Mouse (Mus musculus) hindbrain, embryonic 12.5 days (tissue): ENCODE measurements around the gene Ric1. TPM values are rescaled to one million over a fixed set of nuclear protein-coding genes. Genes with fewer than 3 reads are reported as not detected.
"Not testable (repeated sequence)": the region's sequence is repeated elsewhere in the genome, so short reads cannot be mapped to it uniquely, and the experiment has no call there.

ENCODE experiments used
- ATAC-seq: fragments of 200-750 bp; cut with Nextera tagmentation; 2 replicates; pipeline ENCODE4 v1.8.0; 2017; ENCODE audit warnings: moderate TSS enrichment; ENCODE audit not compliant: low FRiP score
- H3K27ac ChIP-seq: fragments of 300-500 bp; sonication (generic); 2 replicates; pipeline ENCODE4 v1.5.1; 2016; ENCODE audit warnings: mild to moderate bottlenecking
- H3K27me3 ChIP-seq: fragments of 300-500 bp; sonication (generic); 2 replicates; pipeline ENCODE4 v1.6.1; 2016; ENCODE audit warnings: mild to moderate bottlenecking
- H3K36me3 ChIP-seq: fragments of 300-500 bp; sonication (generic); 2 replicates; pipeline ENCODE4 v1.6.1; 2016; ENCODE audit warnings: mild to moderate bottlenecking
- H3K4me1 ChIP-seq: fragments of 300-500 bp; sonication (generic); 2 replicates; pipeline ENCODE4 v1.6.1; 2016
- H3K4me2 ChIP-seq: fragments of 300-500 bp; sonication (generic); replicated peaks from 2 replicates; pipeline ENCODE4 v1.6.1; 2016; ENCODE audit warnings: mild to moderate bottlenecking
- H3K4me3 ChIP-seq: fragments of 300-500 bp; sonication (generic); 2 replicates; pipeline ENCODE4 v1.5.1; 2016; ENCODE audit warnings: mild to moderate bottlenecking
- H3K9ac ChIP-seq: fragments of 300-500 bp; sonication (generic); 2 replicates; pipeline ENCODE4 v1.6.1; 2016; ENCODE audit warnings: mild to moderate bottlenecking, moderate library complexity
- H3K9me3 ChIP-seq: fragments of 300-500 bp; sonication (generic); replicated peaks from 2 replicates; pipeline ENCODE4 v1.6.1; 2016; ENCODE audit warnings: mild to moderate bottlenecking
- WGBS: fragments of 180-500 bp; shearing (Covaris S2); methylation state at CpG from one replicate; pipeline ENCODE4 v1.1.7; 2016; 5-methylcytosine and 5-hydroxymethylcytosine counted together
- polyA plus RNA-seq: library from polyadenylated mRNA; unstranded; fragments of >200 nt; fragmentation: Nextera tagmentation; extraction: Ambion mirVana; gene quantifications from 2 replicates; pipeline ENCODE4 v1.2.1, GENCODE M21; 2016

The Ric1 gene
- polyA plus RNA-seq, 1 experiment from 2014 or later, result 17.5 TPM

DNA sequence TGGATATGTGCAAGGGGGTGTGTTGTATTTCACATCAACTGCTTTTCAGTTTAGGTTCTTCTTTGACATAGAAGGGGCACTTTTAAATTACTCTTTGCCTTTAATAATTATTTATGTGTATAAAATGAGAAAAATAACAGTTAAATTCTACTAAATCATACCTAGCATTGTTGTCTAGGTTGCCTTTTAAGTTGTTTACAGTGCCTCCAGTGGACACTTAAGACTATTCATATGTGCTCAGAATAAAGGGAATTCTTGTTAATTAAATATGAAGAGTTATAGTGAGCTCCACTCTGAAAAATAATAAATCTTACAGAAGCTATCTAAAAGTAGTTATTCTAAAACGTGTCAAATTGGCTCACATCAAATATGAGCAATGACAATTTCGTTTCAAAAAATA, 28.5 kb downstream of the Ric1 start:
- no peaks in the 10 kb centered on the region for H3K36me3 ChIP-seq
- no peak overlapping the region for H3K4me2 ChIP-seq
- no peak overlapping the region for H3K9ac ChIP-seq
- H3K4me1 ChIP-seq, result no peaks in the 10 kb centered on the region
- 89% methylated on average over 2 of the region's 2 CpGs for WGBS
- no peak for ATAC-seq
- no peaks in the 10 kb centered on the region for H3K9me3 ChIP-seq
- H3K27ac ChIP-seq, result no peak overlapping the region
- no peak overlapping the region for H3K4me3 ChIP-seq
- H3K27me3 ChIP-seq, result no peaks in the 10 kb centered on the region

GRCm38 (mm10) chr19:29551128-29551527, 29.0 kb downstream of the Ric1 start:
- Histone ChIP-seq H3K27me3 (no peaks in the 10 kb centered on the region), H3K27ac (no peak overlapping the region), H3K9ac (no peak overlapping the region), H3K36me3 (no peaks in the 10 kb centered on the region), H3K4me1 (no peaks in the 10 kb centered on the region), H3K9me3 (no peaks in the 10 kb centered on the region), H3K4me3 (no peak overlapping the region), H3K4me2 (no peak overlapping the region)
- WGBS, result 93% methylated on average over 1 of the region's 1 CpGs
- ATAC-seq, result no peak

DNA sequence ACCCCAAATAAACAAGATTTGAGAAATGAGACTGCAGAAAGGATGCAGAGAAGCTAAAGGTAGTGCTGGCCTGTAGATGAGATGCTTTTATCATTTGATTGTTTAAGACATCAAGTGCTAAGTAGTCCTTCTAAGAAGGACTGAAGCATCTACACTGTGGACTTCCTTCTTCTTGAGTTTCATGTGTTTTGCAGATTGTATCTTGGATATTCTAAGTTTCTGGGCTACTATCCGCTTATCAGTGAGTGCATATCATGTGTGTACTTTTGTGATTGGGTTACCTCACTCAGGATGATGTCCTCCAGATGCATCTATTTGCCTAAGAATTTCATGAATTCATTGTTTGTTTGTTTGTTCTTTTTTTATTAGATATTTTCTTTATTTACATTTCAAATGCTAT, 29.9 kb downstream of the Ric1 start:
- 96% methylated on average over 1 of the region's 1 CpGs for WGBS
- H3K4me1 ChIP-seq, H3K4me3 ChIP-seq, H3K9me3 ChIP-seq, ATAC-seq, H3K36me3 ChIP-seq, H3K9ac ChIP-seq, H3K27me3 ChIP-seq, H3K27ac ChIP-seq, H3K4me2 ChIP-seq: not testable (repeated sequence)

DNA sequence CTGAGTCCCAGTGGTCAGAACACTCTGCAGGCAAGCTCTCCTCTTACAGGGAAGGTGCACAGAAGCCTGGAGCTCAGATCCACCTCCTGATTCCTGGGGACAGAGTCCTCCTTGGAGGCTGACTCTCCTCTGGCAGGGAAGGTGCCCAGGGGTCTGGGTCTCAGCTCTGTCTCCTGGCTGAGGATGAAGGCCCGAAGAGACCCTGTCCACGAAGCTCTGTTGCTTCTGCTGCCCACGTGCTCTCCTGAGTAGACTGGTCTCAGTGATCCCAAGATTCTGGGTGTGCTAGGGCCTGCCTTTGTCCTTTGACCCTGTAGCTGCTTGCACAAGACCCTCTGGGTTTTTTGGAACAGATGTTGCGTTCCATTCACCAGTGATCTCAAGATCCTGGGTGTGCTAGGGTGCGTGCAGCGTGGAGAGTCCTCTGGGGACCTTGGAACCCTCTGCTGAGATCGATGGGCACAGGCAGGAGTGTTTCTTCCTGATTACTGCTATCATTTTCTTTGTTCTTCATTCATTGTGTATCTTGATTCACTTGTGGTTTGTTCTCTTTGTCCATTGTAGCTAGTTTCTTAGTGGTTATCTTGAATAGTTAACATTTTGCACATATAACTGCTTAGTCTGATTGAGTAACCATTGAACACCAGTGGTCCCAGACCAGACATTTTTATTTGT, 35.2 kb downstream of the Ric1 start:
- ATAC-seq, result not testable (repeated sequence)
- 92% methylated on average over 7 of the region's 7 CpGs for WGBS

DNA sequence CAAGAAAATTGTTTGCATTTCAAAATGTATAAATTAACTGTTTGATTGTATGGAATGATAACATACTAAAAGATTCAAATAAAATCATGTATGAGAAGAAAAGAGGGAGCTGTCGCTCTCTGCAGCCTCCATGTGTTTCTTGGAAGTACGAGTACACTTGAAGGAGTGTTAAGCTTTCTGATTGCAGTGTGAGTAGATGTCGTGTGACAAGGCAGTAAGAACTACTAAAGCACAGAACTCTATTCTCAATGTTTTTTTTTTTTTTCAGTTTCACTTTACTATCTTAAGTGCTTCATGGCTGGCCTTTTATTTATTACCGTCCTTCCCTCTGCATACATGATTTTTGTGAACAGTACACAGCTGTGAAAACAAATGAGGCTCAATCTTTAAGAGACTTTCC, 40.1 kb downstream of the Ric1 start:
- WGBS, result 77% methylated on average over 4 of the region's 4 CpGs
- no peaks in the 10 kb centered on the region for H3K27me3 ChIP-seq
- no peak overlapping the region for H3K4me3 ChIP-seq
- H3K4me1 ChIP-seq, result no peaks in the 10 kb centered on the region
- H3K9ac ChIP-seq, result no peak overlapping the region
- no peak for ATAC-seq
- no peak overlapping the region for H3K27ac ChIP-seq
- no peak overlapping the region for H3K4me2 ChIP-seq
- no peaks in the 10 kb centered on the region for H3K36me3 ChIP-seq
- H3K9me3 ChIP-seq, result no peaks in the 10 kb centered on the region

More for the DNA sequence above, 35.2 kb downstream of the Ric1 start:
- not testable (repeated sequence) for H3K9ac ChIP-seq, H3K9me3 ChIP-seq, H3K4me3 ChIP-seq, H3K4me1 ChIP-seq, H3K27me3 ChIP-seq, H3K27ac ChIP-seq, H3K36me3 ChIP-seq, H3K4me2 ChIP-seq

GRCm38 (mm10) chr19:29562603-29563002, 40.5 kb downstream of the Ric1 start:
- WGBS, result 61% methylated on average over 3 of the region's 3 CpGs

GRCm38 (mm10) chr19:29563258-29563779, 41.2 kb downstream of the Ric1 start:
- no peak for ATAC-seq
- WGBS, result 79% methylated on average over 7 of the region's 7 CpGs
- H3K36me3 ChIP-seq, result no peaks in the 10 kb centered on the region
- H3K27me3 ChIP-seq, result no peaks in the 10 kb centered on the region
- H3K27ac ChIP-seq, result no peak overlapping the region
- no peaks in the 10 kb centered on the region for H3K9me3 ChIP-seq
- no peak overlapping the region for H3K9ac ChIP-seq
- H3K4me1 ChIP-seq, result no peaks in the 10 kb centered on the region
- no peak overlapping the region for H3K4me3 ChIP-seq
- no peak overlapping the region for H3K4me2 ChIP-seq

More at GRCm38 (mm10) chr19:29562603-29563002, 40.5 kb downstream of the Ric1 start:
- Histone ChIP-seq H3K27ac (no peak overlapping the region), H3K9ac (no peak overlapping the region), H3K4me2 (no peak overlapping the region), H3K4me1 (no peaks in the 10 kb centered on the region), H3K27me3 (no peaks in the 10 kb centered on the region), H3K36me3 (no peaks in the 10 kb centered on the region), H3K9me3 (no peaks in the 10 kb centered on the region), H3K4me3 (no peak overlapping the region)
- ATAC-seq, result no peak

DNA sequence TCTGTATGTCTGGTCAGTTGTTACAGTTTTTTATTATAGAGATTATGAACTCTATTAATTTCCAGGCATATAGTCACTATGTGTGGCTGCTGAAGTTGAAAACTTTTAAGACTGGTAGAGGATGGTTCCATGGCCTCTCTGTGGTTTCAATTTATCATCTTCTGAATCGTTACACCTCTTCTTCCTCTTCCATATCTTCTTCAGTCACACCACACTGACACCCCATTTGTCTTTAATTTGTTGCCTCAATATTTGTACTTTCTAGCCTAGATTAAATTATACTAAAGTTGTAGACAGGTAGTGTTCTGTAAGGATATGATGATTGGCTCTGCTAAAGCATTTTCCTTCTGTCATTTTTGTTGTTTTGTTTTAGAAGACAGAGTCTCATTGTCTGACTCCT, 44.4 kb downstream of the Ric1 start:
- no peak overlapping the region for H3K4me2 ChIP-seq
- 86% methylated on average over 1 of the region's 1 CpGs for WGBS
- H3K27me3 ChIP-seq, result no peaks in the 10 kb centered on the region
- peaks cover 9% of the 10 kb centered on the region for H3K36me3 ChIP-seq
- ATAC-seq, result no peak
- H3K27ac ChIP-seq, result no peak overlapping the region
- no peaks in the 10 kb centered on the region for H3K4me1 ChIP-seq
- no peak overlapping the region for H3K9ac ChIP-seq
- H3K9me3 ChIP-seq, result no peaks in the 10 kb centered on the region
- H3K4me3 ChIP-seq, result no peak overlapping the region

- Histone ChIP-seq H3K4me3 (no peak overlapping the region), H3K9ac (no peak overlapping the region), H3K4me2 (no peak overlapping the region), H3K4me1 (no peaks in the 10 kb centered on the region), H3K27ac (no peak overlapping the region), H3K36me3 (peaks cover 27% of the 10 kb centered on the region), H3K27me3 (no peaks in the 10 kb centered on the region), H3K9me3 (no peaks in the 10 kb centered on the region)
- ATAC-seq, result no peak
- 91% methylated on average over 2 of the region's 2 CpGs for WGBS
Measured at GRCm38 (mm10) chr19:29582439-29582838, 60.4 kb downstream of the Ric1 start.

- 88% methylated on average over 6 of the region's 6 CpGs for WGBS
- no peak overlapping the region for H3K27ac ChIP-seq
- ATAC-seq, result no peak
Measured at GRCm38 (mm10) chr19:29583734-29584133, 61.7 kb downstream of the Ric1 start.

GRCm38 (mm10) chr19:29593783-29594182, 71.7 kb downstream of the Ric1 start:
- H3K9me3 ChIP-seq, H3K27ac ChIP-seq, H3K4me1 ChIP-seq, H3K4me3 ChIP-seq, ATAC-seq, H3K4me2 ChIP-seq, H3K27me3 ChIP-seq, H3K9ac ChIP-seq: not testable (repeated sequence)
- 61% methylated on average over 3 of the region's 3 CpGs for WGBS
- peaks cover 48% of the 10 kb centered on the region for H3K36me3 ChIP-seq

More at GRCm38 (mm10) chr19:29583734-29584133, 61.7 kb downstream of the Ric1 start:
- Histone ChIP-seq H3K4me3 (no peak overlapping the region), H3K4me2 (no peak overlapping the region), H3K4me1 (no peaks in the 10 kb centered on the region), H3K36me3 (peaks cover 32% of the 10 kb centered on the region), H3K9me3 (no peaks in the 10 kb centered on the region), H3K9ac (no peak overlapping the region), H3K27me3 (no peaks in the 10 kb centered on the region)

- 97% methylated on average over 3 of the region's 3 CpGs for WGBS
- Histone ChIP-seq H3K9ac (no peak overlapping the region), H3K36me3 (peaks cover 52% of the 10 kb centered on the region)
Measured at GRCm38 (mm10) chr19:29596276-29596675, 74.2 kb downstream of the Ric1 start.

GRCm38 (mm10) chr19:29596985-29597384, 74.9 kb downstream of the Ric1 start:
- 98% methylated on average over 2 of the region's 2 CpGs for WGBS
- Histone ChIP-seq H3K4me1 (no peaks in the 10 kb centered on the region), H3K27ac (no peak overlapping the region), H3K27me3 (no peaks in the 10 kb centered on the region), H3K36me3 (peaks cover 50% of the 10 kb centered on the region), H3K9me3 (no peaks in the 10 kb centered on the region), H3K4me3 (no peak overlapping the region), H3K9ac (no peak overlapping the region), H3K4me2 (no peak overlapping the region)
- no peak for ATAC-seq

More at GRCm38 (mm10) chr19:29596276-29596675, 74.2 kb downstream of the Ric1 start:
- H3K27me3 ChIP-seq, result no peaks in the 10 kb centered on the region
- no peak overlapping the region for H3K27ac ChIP-seq
- no peaks in the 10 kb centered on the region for H3K9me3 ChIP-seq
- no peaks in the 10 kb centered on the region for H3K4me1 ChIP-seq
- no peak overlapping the region for H3K4me2 ChIP-seq
- ATAC-seq, result no peak
- H3K4me3 ChIP-seq, result no peak overlapping the region
